Comparison of ENCODE assay signal across 8 mouse cellular contexts in genomic region chr3:84175337-84176315, GRCm38 (mm10). TPM values are rescaled to one million over a fixed set of nuclear protein-coding genes. Genes with fewer than 3 reads are reported as not detected.
DNase-seq lines count a peak whose midpoint lies in the region; ATAC-seq and TF ChIP-seq lines count a peak whose summit lies in the region.

No protein-coding gene starts in this region.

- intact Hi-C loops in gastrocnemius, adult 2 months (cut with DNase I) = loop anchor here (1.0 to 10.0 kb wide), 2 partner anchors 138 to 369 kb away; no protein-coding TSS in a partner anchor
- intact Hi-C loops in left cerebral cortex, postnatal 14 days (cut with DNase I) = loop anchor here (2.0 to 10.0 kb wide), 4 partner anchors 82 to 369 kb away; no protein-coding TSS in a partner anchor

- peak; percentile 65 for DNase-seq in liver
- DNase-seq in cerebellum, postnatal 36 days = peak; percentile 82 to 84
- DNase-seq in gastrocnemius, adult 2 months = peak; percentile 77
- DNase-seq in intestine, embryonic 14.5 days (ENCODE audit: low spot score) = peak; percentile 77
- peak; percentile 80 to 84 for DNase-seq in left cerebral cortex, postnatal 14 days (ENCODE audit: low spot score in 2 of 2)

- peaks cover 4% of the 10 kb centered on the region; the same call in 1 of the 2 replicates for H3K4me1 ChIP-seq in liver, embryonic 12.5 days
- no peaks in the 10 kb centered on the region for H3K4me1 ChIP-seq in intestine, embryonic 14.5 days (replicated peaks; ENCODE audit: control insufficient read depth, insufficient read depth, low read length)
- peaks cover 9% of the 10 kb centered on the region for H3K4me1 ChIP-seq in midbrain, embryonic 13.5 days (replicated peaks)
- H3K4me1 ChIP-seq in small intestine, adult 2 months (ENCODE audit: control insufficient read depth, insufficient read depth, insufficient read length, low read length) = no peaks in the 10 kb centered on the region; the same call in 1 of the 2 replicates

- no peak for TF ChIP-seq POLR2A in small intestine, adult 2 months (IDR thresholded peaks at IDR 0.05; ENCODE audit: low read depth, low read length)

- peak; percentile 92 for TF ChIP-seq CTCF in gastrocnemius, adult 2 months (IDR thresholded peaks at IDR 0.05)
- peak; percentile 74; the same call in 1 of the 2 replicates for TF ChIP-seq CTCF in small intestine, adult 2 months (IDR thresholded peaks at IDR 0.05; ENCODE audit: extremely low read depth, insufficient read length, insufficient replicate concordance, low read depth, low read length)

- no peak overlapping the region for H3K4me3 ChIP-seq in liver, embryonic 12.5 days
- H3K4me3 ChIP-seq in gastrocnemius, adult 2 months = no peak overlapping the region
- H3K4me3 ChIP-seq in intestine, embryonic 14.5 days (ENCODE audit: low read depth, low read length) = no peak overlapping the region
- H3K4me3 ChIP-seq in midbrain, embryonic 13.5 days (replicated peaks) = no peak overlapping the region
- no peak overlapping the region for H3K4me3 ChIP-seq in small intestine, adult 2 months (ENCODE audit: low read depth, low read length)

- no peaks in the 10 kb centered on the region for H3K36me3 ChIP-seq in liver, embryonic 12.5 days
- peaks cover 13% of the 10 kb centered on the region; the same call in 1 of the 2 replicates for H3K36me3 ChIP-seq in intestine, embryonic 14.5 days (ENCODE audit: control insufficient read depth, insufficient read depth, low read length)
- H3K36me3 ChIP-seq in midbrain, embryonic 13.5 days = peaks cover 53% of the 10 kb centered on the region
- H3K36me3 ChIP-seq in small intestine, adult 2 months (ENCODE audit: control insufficient read depth, insufficient read depth, low read length) = peaks cover 31% of the 10 kb centered on the region

- 0 out of 2 replicates have a peak, but pooled peaks cover 3% of the 10 kb centered on the region for H3K27me3 ChIP-seq in liver, embryonic 12.5 days (replicated peaks)
- H3K27me3 ChIP-seq in intestine, embryonic 14.5 days (replicated peaks; ENCODE audit: control insufficient read depth, insufficient read depth, low read length) = no peaks in the 10 kb centered on the region
- no peaks in the 10 kb centered on the region for H3K27me3 ChIP-seq in midbrain, embryonic 13.5 days
- H3K27me3 ChIP-seq in small intestine, adult 2 months (ENCODE audit: control insufficient read depth, insufficient read depth, low read length) = no peaks in the 10 kb centered on the region

- H3K27ac ChIP-seq in liver, embryonic 12.5 days = no peak overlapping the region
- no peak overlapping the region for H3K27ac ChIP-seq in gastrocnemius, adult 2 months
- H3K27ac ChIP-seq in intestine, embryonic 14.5 days (ENCODE audit: low read depth) = no peak overlapping the region
- no peak overlapping the region for H3K27ac ChIP-seq in midbrain, embryonic 13.5 days
- no peak overlapping the region for H3K27ac ChIP-seq in small intestine, adult 2 months (ENCODE audit: insufficient read depth, low read depth, low read length)

- WGBS in liver, embryonic 12.5 days (ENCODE audit: insufficient replicate concordance) = 49% methylated on average over 7 of the region's 7 CpGs
- 55% methylated on average over 7 of the region's 7 CpGs for WGBS in intestine, embryonic 14.5 days
- WGBS in midbrain, embryonic 13.5 days = 43% methylated on average over 7 of the region's 7 CpGs
- WGBS in small intestine, adult 2 months = 59% methylated on average over 7 of the region's 7 CpGs

- no peak overlapping the region for H3K9ac ChIP-seq in liver, embryonic 12.5 days
- H3K9ac ChIP-seq in intestine, embryonic 14.5 days (ENCODE audit: low read length) = no peak overlapping the region
- H3K9ac ChIP-seq in midbrain, embryonic 13.5 days (replicated peaks) = no peak overlapping the region

- H3K9me3 ChIP-seq in liver, embryonic 12.5 days (replicated peaks) = no peaks in the 10 kb centered on the region
- H3K9me3 ChIP-seq in intestine, embryonic 14.5 days (ENCODE audit: control insufficient read depth, low read length) = no peaks in the 10 kb centered on the region
- no peaks in the 10 kb centered on the region for H3K9me3 ChIP-seq in midbrain, embryonic 13.5 days

- no peak for ATAC-seq in liver, embryonic 12.5 days
- ATAC-seq in intestine, embryonic 14.5 days (replicated peaks; ENCODE audit: low FRiP score, low TSS enrichment, low read depth) = 0 out of 2 replicates have a peak, but pooled peaks have one; percentile 74
- peak; percentile 85 for ATAC-seq in midbrain, embryonic 13.5 days

- H3K4me2 ChIP-seq in liver, embryonic 12.5 days = no peak overlapping the region
- H3K4me2 ChIP-seq in intestine, embryonic 14.5 days (ENCODE audit: low read length) = no peak overlapping the region
- no peak overlapping the region for H3K4me2 ChIP-seq in midbrain, embryonic 13.5 days (replicated peaks)

RNA-seq across cellular contexts. Expression of gene Gm6525, which starts 1.7 kb away (rescaled TPM):
- polyA plus RNA-seq in liver, embryonic 12.5 days (2016; fragmentation: Nextera tagmentation; extraction: Ambion mirVana) = 0.30 TPM in 1 of 2 replicates, not detected in the other
- total RNA-seq in gastrocnemius, adult 2 months (2021) = not detected
- 1.4 and 2.1 TPM in 2 replicates for polyA plus RNA-seq in intestine, embryonic 14.5 days (2014; fragmentation: Nextera tagmentation; extraction: Ambion mirVana)
- total RNA-seq in left cerebral cortex, postnatal 14 days (2021) = under 1 TPM in 1 of 2 experiments, not detected in 1; 0.35 TPM
- polyA plus RNA-seq in midbrain, embryonic 13.5 days (2015; fragmentation: Nextera tagmentation; extraction: Ambion mirVana) = 3.8 and 4.3 TPM in 2 replicates
- not detected in 2 replicates for polyA plus RNA-seq in small intestine, adult 2 months (2012; rRNA removed)

RNA-seq across cellular contexts. Expression of gene Mnd1, which starts 20.0 kb away (rescaled TPM):
- polyA plus RNA-seq in liver, embryonic 12.5 days (2016; fragmentation: Nextera tagmentation; extraction: Ambion mirVana) = 12.3 and 12.8 TPM in 2 replicates
- 1 to 10 TPM; 1.4 to 1.6 TPM for total RNA-seq in gastrocnemius, adult 2 months (2021)
- 13.6 and 16.5 TPM in 2 replicates for polyA plus RNA-seq in intestine, embryonic 14.5 days (2014; fragmentation: Nextera tagmentation; extraction: Ambion mirVana)
- total RNA-seq in left cerebral cortex, postnatal 14 days (2021) = 1 to 10 TPM; 2.5 to 2.8 TPM
- polyA plus RNA-seq in midbrain, embryonic 13.5 days (2015; fragmentation: Nextera tagmentation; extraction: Ambion mirVana) = 2.7 and 3.3 TPM in 2 replicates
- polyA plus RNA-seq in small intestine, adult 2 months (2012; rRNA removed) = not detected in 2 replicates
